Mouse (Mus musculus) layer of hippocampus, adult 9-11 months (tissue): ENCODE data around the gene Tacc3.
A peak's percentile ranks its signal among the peaks of the same experiment; 100 is the strongest.

Experiments used
- DNase-seq: peaks from one replicate; pipeline ENCODE4 v3.0.0; 2022

Tacc3 gene

GRCm38 (mm10) chr5:33657787-33658663, at the start of gene Tacc3, which contains the start of gene Tmem129:
Gene Tacc3 (plus strand): TSS chr5:33658128.
Gene Tmem129 (minus strand): TSS chr5:33658416.
- DNase-seq: peak; percentile 99

GRCm38 (mm10) chr5:33609226-33609625, 48.7 kb upstream of the Tacc3 start:
- DNase-seq: no peak

- no peak for DNase-seq
Measured at GRCm38 (mm10) chr5:33611795-33612194, 46.1 kb upstream of the Tacc3 start.

- no peak for DNase-seq
Measured at GRCm38 (mm10) chr5:33614391-33614790, 43.5 kb upstream of the Tacc3 start.

- no peak for DNase-seq
Measured at GRCm38 (mm10) chr5:33622671-33623070, 35.3 kb upstream of the Tacc3 start.

GRCm38 (mm10) chr5:33623766-33624165, 34.2 kb upstream of the Tacc3 start:
- no peak for DNase-seq

DNA sequence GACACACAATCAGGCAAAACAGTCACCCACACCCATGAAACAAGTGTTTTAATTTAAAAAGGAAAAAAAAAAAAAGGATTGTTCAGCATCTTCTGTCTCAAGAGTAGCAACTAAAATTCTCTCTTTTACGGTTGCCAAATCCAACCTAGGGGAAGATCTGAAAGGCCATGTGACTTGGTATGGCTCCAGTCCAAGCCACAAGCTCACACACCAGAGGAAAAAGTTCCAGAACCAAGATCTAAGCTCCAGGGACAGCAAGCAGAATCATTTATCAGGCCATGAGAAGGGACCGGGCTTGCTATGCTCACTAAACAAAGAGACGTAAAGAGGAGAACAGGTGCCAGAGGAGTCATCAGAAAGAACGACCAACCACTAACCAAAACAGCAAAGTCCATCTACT, 30.0 kb upstream of the Tacc3 start:
- DNase-seq: no peak

DNA sequence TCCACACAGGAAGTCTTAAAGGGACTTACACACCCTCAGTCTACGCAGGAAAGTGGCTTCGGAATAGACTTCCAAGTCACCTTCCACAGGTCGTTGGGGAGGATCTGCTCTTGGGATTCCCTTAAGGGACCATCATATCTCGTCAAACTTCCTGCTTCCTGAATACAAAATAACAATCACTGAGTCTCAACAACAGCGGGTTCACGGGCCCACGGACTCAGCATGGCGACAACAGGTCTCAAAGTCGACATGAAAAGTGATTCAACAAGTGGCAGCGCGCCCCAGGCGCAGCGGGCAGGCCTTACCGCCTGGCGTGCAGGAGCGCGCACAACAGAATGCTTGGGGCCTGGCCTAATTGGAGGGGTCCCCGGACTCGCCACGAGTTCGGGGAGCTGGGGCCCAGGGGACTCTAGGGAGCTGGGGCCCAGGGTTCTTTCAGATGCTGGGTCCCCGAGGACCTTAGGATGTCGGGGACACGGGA, 29.1 kb upstream of the Tacc3 start:
- peak; percentile 48 for DNase-seq

- DNase-seq: peak; percentile 99
Measured at GRCm38 (mm10) chr5:33629301-33629987, 28.5 kb upstream of the Tacc3 start, which contains the start of the genes Fam53a and Gm9903. Gene Fam53a (minus strand): TSS chr5:33629635. Gene Gm9903 (plus strand): TSS chr5:33629925.

DNA sequence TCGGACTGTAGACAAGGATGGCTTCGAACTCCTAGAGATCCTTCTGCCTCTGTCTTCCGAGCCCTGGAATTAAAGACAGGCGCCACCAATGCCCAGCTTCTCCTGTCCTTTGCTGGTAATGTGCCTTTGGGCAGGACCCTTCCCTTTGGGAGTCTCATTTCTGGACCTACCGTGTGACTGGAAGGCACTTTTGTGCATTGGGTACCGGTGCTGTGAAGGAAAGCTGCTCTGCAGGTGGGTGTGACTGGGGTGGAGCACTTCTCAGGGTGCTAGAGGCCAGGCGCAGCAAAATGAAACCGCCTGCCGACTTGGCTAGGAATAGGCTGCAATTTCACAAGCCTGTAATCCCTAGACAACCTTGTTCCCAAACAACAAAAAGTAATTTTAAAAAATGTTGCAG, 27.9 kb upstream of the Tacc3 start:
- DNase-seq: peak; percentile 42

GRCm38 (mm10) chr5:33630615-33631014, 27.3 kb upstream of the Tacc3 start:
- DNase-seq: no peak

DNA sequence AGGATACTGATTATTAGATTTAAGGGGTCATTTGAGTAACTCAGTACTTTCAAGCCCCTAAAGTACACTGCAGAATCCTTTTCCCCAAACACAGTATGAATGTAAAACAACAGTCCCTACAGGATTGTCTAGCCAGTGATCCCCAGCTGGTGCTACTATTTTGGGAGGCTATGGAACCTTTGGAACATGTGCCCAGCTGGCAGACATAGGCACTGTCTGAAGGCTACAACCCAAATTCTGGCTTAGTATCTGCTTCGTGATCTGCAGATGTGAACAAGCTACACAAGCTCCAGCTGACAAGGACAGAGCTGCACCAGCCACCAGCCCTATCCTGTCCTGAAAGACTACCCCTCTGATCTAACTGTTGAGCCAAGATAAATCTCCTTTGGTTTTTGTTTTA, 25.4 kb upstream of the Tacc3 start:
- no peak for DNase-seq

- DNase-seq: no peak
Measured at GRCm38 (mm10) chr5:33635361-33635760, 22.6 kb upstream of the Tacc3 start.

GRCm38 (mm10) chr5:33637606-33638350, 20.1 kb upstream of the Tacc3 start:
- DNase-seq: no peak

- DNase-seq: no peak
Measured at GRCm38 (mm10) chr5:33638826-33639225, 19.1 kb upstream of the Tacc3 start.

DNA sequence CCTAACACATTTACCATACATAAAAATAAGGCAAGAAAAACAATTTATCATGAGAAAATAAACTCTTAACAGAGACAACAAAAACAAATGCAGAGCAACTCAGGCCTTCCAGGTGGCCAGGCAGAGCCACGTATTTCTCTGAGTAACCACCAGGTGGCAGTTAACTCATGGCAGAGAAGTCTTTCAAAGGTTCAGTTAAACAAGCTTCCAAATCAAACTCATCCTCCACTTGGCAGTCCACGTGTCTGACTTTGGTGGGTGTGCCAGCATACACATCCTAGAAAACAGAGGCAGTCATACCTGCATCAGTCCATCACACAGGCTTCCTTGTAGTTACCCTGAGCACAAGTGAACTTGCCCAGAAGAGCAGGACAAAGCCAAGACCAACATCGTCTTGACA, 17.3 kb upstream of the Tacc3 start:
- no peak for DNase-seq

DNA sequence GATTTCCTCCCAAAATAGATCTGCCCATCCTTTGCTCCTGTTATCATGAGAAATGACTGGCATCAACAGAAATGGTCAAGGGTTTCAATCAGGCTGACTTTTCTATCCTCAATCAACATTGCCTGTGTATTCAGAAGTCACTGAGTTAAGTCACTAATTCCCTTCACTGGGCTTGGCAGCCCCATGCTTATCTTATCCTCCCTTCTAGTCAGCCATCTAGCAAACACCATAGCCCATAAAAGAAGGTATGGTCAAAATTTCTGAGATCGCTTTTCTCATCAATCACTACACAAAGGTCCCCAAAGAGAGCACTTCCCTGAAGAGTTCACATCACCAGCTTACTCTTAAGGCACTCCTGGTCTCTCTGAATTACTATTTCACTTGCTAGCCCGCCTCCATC, 6.9 kb upstream of the Tacc3 start:
- no peak for DNase-seq

DNA sequence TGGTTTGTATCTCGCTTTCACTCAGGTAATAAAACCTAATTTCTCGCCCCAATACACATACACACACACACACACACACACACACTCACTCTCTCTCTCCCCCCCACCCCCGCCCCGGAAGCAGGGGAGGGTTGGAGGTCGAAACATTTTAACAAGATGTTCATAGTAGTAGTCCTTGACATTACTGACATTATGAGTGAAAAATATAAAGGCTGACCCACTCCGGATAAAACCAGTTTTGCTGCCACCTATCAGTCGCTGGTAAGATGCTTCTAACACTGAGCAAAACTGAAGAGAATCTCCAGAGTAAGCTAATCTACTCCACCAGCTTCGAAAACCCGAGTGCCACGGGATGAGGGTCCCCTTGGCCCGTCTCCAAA, 6.4 kb upstream of the Tacc3 start:
- no peak for DNase-seq

- DNase-seq: peak; percentile 97
Measured at GRCm38 (mm10) chr5:33651921-33652782, 5.8 kb upstream of the Tacc3 start, which contains the start of gene Slbp. Gene Slbp (minus strand): TSS chr5:33652574.

- no peak for DNase-seq
Measured at GRCm38 (mm10) chr5:33652783-33653173, 5.2 kb upstream of the Tacc3 start.

GRCm38 (mm10) chr5:33654424-33654823, 3.5 kb upstream of the Tacc3 start:
- no peak for DNase-seq

GRCm38 (mm10) chr5:33655251-33655840, 2.6 kb upstream of the Tacc3 start:
- no peak for DNase-seq
